Mouse (Mus musculus) midbrain, postnatal 0 days (tissue): ENCODE measurements at regions not wholly inside any gene's neighbourhood (a gene's known extent, or its start where the extent isn't known, plus 50 kb on each side); places are given as distances from the start of the nearest gene placed in this dataset.

Experiments
- ATAC-seq: fragments of 200-750 bp; cut with Nextera tagmentation; 2 replicates; pipeline ENCODE4 v1.8.0; 2017; ENCODE audit warnings: moderate number of reproducible peaks, mild to moderate bottlenecking, moderate TSS enrichment, moderate library complexity; ENCODE audit not compliant: low FRiP score
- DNase-seq: peaks from one replicate; pipeline ENCODE4 v3.0.0-alpha.2; 2015; ENCODE audit warnings: low spot score
- H3K27ac ChIP-seq: fragments of 300-500 bp; sonication (generic); 2 replicates; pipeline ENCODE4 v1.5.1; 2014; ENCODE audit warnings: low read depth, mild to moderate bottlenecking, low read length, mixed read lengths
- H3K27me3 ChIP-seq: fragments of 300-500 bp; sonication (generic); 2 replicates; pipeline ENCODE4 v1.6.1; 2014; ENCODE audit warnings: low read length, control low read depth, mixed read lengths; ENCODE audit not compliant: insufficient read depth
- H3K36me3 ChIP-seq: fragments of 300-500 bp; sonication (generic); 2 replicates; pipeline ENCODE4 v1.6.1; 2014; ENCODE audit warnings: low read length, control low read depth, mixed read lengths; ENCODE audit not compliant: insufficient read depth
- H3K4me1 ChIP-seq: fragments of 300-500 bp; sonication (generic); 2 replicates; pipeline ENCODE4 v1.6.1; 2014; ENCODE audit warnings: mild to moderate bottlenecking, control low read depth, antibody characterized with exemption, low read length, mixed read lengths; ENCODE audit not compliant: insufficient read depth
- H3K4me2 ChIP-seq: fragments of 300-500 bp; sonication (generic); 2 replicates; pipeline ENCODE4 v1.6.1; 2014; ENCODE audit warnings: low read depth, mild to moderate bottlenecking, low read length, mixed read lengths; ENCODE audit not compliant: poor library complexity, severe bottlenecking
- H3K4me3 ChIP-seq: fragments of 300-500 bp; sonication (generic); 2 replicates; pipeline ENCODE4 v1.5.1; 2014; ENCODE audit warnings: low read depth, mild to moderate bottlenecking, low read length, moderate library complexity
- H3K9ac ChIP-seq: fragments of 300-500 bp; sonication (generic); replicated peaks from 2 replicates; pipeline ENCODE4 v1.6.1; 2014; ENCODE audit warnings: mild to moderate bottlenecking, low read length, moderate library complexity, mixed read lengths; ENCODE audit not compliant: poor library complexity, severe bottlenecking
- H3K9me3 ChIP-seq: fragments of 300-500 bp; sonication (generic); 2 replicates; pipeline ENCODE4 v1.6.1; 2016; ENCODE audit warnings: low read length, control low read depth
- CTCF ChIP-seq: IDR thresholded peaks from 2 replicates; pipeline ENCODE4 v1.5.1; 2016; ENCODE audit warnings: antibody characterized with exemption, mild to moderate bottlenecking
- WGBS: fragments of 180-500 bp; shearing (Covaris S2); extraction: QIAGEN DNeasy Blood & Tissue Kit; methylation state at CpG from one replicate; pipeline ENCODE4 v1.1.7; 2014; 5-methylcytosine and 5-hydroxymethylcytosine counted together

DNA sequence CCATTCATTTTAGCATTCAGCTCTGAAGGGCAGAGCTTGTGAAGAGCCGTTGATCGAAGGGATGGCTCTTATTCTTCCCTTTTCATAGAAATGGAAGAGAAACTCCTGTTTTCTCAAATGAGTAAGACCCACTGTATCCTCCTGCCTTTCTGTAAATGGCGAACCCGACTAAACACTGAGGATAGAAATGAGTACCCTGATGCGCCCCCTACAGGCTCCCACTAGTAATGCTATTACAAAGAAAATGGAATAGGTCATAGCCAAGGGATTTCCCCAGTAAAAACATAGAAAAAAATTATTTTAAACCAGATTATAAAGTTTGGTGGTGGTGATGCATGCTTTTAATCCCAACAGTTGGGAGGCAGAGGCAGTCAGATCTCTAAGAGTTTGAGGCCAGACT is 162.1 kb downstream of the Etnk1 start:
- H3K4me1 ChIP-seq, result no peaks in the 10 kb centered on the region
- no peaks in the 10 kb centered on the region for H3K9me3 ChIP-seq
- DNase-seq (no peak), ATAC-seq (no peak)
- no peak overlapping the region for H3K9ac ChIP-seq
- H3K4me3 ChIP-seq, result no peak overlapping the region
- WGBS, result 74% methylated on average over 5 of the region's 5 CpGs
- H3K4me2 ChIP-seq, result no peak overlapping the region
- peak; percentile 7; the same call in 1 of the 2 replicates for TF ChIP-seq CTCF
- no peaks in the 10 kb centered on the region for H3K36me3 ChIP-seq
- no peak overlapping the region for H3K27ac ChIP-seq
- H3K27me3 ChIP-seq, result no peaks in the 10 kb centered on the region

DNA sequence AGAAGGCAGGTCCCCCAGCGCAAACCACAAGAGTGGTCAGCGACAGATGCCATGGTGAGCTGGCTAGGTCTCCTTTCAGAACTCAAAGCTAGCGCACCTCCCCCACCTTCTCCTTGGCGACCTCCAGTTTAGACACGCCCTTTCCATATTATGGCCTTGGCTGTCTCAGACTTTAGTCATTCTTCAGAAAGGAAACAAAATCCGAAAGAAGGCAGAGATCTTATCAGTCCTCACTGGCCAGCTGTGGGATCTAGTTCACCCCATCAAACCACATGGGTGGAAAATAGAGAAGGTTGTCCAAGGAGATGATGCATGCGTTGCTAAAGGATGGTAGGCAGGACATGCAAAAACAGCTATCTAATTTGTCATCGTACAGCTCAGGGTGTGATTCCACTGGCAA is 166.5 kb downstream of the Etnk1 start:
- no peaks in the 10 kb centered on the region for H3K4me1 ChIP-seq
- DNase-seq (no peak), ATAC-seq (no peak)
- 94% methylated on average over 8 of the region's 8 CpGs for WGBS
- no peaks in the 10 kb centered on the region for H3K9me3 ChIP-seq
- no peaks in the 10 kb centered on the region for H3K36me3 ChIP-seq
- no peak overlapping the region for H3K4me3 ChIP-seq
- no peak overlapping the region for H3K9ac ChIP-seq
- TF ChIP-seq CTCF, result no peak
- H3K27ac ChIP-seq, result no peak overlapping the region
- H3K4me2 ChIP-seq, result no peak overlapping the region
- H3K27me3 ChIP-seq, result no peaks in the 10 kb centered on the region

DNA sequence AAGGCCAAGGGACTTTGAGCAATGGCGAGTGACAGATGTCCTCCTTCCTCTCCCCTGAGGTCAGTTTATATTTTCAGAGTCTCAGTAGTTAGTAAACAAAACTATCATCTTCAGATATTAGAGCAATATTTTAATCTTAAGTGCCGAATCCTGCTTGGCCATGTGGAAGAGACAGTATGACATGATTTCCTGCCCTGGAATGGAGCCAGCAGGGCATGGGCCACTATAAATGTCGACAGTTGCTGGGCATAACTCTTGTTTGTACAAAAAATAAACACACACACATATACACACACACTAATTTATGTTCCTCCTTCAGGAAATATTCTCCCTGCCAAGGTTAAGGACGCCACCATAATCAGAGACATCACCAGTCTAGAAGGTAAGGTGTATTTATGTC is 169.6 kb downstream of the Etnk1 start:
- no peak for TF ChIP-seq CTCF
- DNase-seq, result no peak
- no peak for ATAC-seq
- H3K4me3 ChIP-seq, result no peak overlapping the region
- H3K27me3 ChIP-seq, result no peaks in the 10 kb centered on the region
- no peak overlapping the region for H3K27ac ChIP-seq
- H3K9me3 ChIP-seq, result no peaks in the 10 kb centered on the region
- H3K36me3 ChIP-seq, result no peaks in the 10 kb centered on the region
- H3K9ac ChIP-seq, result no peak overlapping the region
- H3K4me1 ChIP-seq, result no peaks in the 10 kb centered on the region
- WGBS, result 81% methylated on average over 4 of the region's 4 CpGs
- no peak overlapping the region for H3K4me2 ChIP-seq

DNA sequence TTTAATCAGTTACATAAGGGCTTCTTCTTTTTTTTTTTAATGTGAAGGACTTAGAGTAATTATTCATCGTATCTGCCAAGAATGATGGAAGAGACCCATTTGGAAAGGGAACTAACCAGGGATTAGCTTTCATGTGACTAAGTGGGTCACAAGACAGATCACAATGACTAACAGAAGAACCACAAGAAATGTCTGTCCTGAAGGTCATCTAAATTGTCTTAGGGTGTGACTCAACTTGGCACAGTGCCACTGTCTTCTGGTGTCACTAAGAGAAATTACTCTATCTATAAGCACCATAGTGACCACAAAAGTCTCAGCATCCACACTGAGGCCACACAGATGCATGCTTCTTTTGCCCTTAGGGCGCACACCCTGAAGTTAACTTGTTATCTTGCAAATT is 182.0 kb downstream of the Etnk1 start:
- Histone ChIP-seq H3K9me3 (no peaks in the 10 kb centered on the region), H3K27ac (no peak overlapping the region), H3K36me3 (no peaks in the 10 kb centered on the region), H3K4me1 (no peaks in the 10 kb centered on the region), H3K4me3 (no peak overlapping the region), H3K9ac (no peak overlapping the region), H3K4me2 (no peak overlapping the region), H3K27me3 (no peaks in the 10 kb centered on the region)
- DNase-seq (no peak), ATAC-seq (no peak)
- 92% methylated on average over 2 of the region's 2 CpGs for WGBS
- TF ChIP-seq CTCF, result no peak

DNA sequence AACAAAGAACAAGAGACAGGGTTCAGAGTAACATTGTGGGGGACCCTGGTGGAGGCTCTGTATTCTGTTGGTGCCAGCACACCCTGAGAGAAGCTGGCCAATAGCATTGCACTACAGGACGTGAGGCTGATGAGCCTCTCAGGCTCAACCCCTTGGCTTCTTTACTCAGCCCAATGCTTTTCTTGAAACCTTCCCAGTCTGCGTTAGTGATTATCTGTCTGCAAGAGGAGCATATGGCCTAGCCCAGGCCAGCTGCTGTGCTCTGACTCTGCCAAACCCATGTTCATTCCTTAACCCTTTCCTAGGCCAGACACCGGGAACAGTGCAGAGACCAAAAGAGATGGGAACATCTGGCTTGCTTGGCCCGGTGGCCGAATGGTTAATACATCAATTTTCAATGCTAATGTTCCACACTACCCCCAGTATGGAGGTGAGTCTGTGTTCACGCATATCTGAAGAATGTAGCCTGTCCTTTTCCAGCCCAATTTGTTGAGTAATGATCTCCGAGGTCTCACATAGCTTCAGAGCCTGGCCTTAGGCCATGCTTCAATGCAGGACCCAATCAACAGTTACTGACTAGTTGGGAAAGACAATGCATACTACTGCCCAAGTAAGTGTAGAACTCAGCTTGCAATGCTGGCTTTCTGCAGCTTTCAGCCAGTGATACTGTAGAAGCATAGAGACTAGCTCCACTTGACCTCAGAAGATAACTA is 192.5 kb downstream of the Etnk1 start:
- WGBS, result 67% methylated on average over 7 of the region's 7 CpGs
- H3K27ac ChIP-seq, result no peak overlapping the region
- no peak overlapping the region for H3K4me3 ChIP-seq
- TF ChIP-seq CTCF, result no peak
- H3K4me2 ChIP-seq, result no peak overlapping the region
- H3K9ac ChIP-seq, result no peak overlapping the region
- no peaks in the 10 kb centered on the region for H3K4me1 ChIP-seq
- H3K36me3 ChIP-seq, result no peaks in the 10 kb centered on the region
- ATAC-seq (peak; percentile 49; the same call in 1 of the 2 replicates), DNase-seq (peak; percentile 89)
- H3K9me3 ChIP-seq, result no peaks in the 10 kb centered on the region
- no peaks in the 10 kb centered on the region for H3K27me3 ChIP-seq

DNA sequence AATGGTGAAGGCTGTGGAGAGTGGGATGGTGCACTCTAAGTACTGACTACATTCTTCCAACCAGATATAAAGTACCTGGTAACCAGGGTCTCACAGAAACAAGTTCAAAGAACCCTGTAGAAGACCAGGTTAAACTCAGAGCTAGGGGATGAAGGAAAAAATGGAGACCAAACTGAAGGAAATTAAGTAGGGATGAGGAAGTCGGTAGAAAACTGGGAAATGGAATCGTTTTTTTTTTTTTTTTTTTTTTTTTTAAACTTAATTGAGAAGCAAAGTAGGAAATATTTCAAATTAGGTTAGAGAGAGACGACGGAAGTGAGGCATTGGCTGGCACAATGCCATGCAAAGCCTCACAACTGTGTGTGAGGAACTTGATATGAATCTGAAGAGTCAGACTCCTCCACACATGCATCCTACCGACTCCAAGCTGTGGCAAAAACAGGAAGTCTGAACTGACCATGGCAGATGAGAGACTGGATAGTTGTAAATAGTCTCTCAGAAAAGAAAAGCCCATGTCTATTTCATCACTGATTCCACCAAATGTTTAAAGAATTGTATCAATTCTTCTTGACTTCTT is 194.2 kb downstream of the Etnk1 start:
- ATAC-seq, result no peak
- Histone ChIP-seq H3K27ac (no peak overlapping the region), H3K9me3 (no peaks in the 10 kb centered on the region), H3K4me1 (no peaks in the 10 kb centered on the region), H3K4me3 (no peak overlapping the region), H3K9ac (no peak overlapping the region), H3K4me2 (no peak overlapping the region), H3K36me3 (no peaks in the 10 kb centered on the region), H3K27me3 (no peaks in the 10 kb centered on the region)
- DNase-seq, result no peak
- TF ChIP-seq CTCF, result no peak
- 74% methylated on average over 5 of the region's 5 CpGs for WGBS
